Mouse (Mus musculus): ENCODE data around the gene Zic4. TPM values are rescaled to one million over a fixed set of nuclear protein-coding genes. Genes with fewer than 3 reads are reported as not detected.
A peak's percentile ranks its signal among the peaks of the same experiment; 100 is the strongest.

Gene Zic4
- polyA plus RNA-seq, 1 experiment: not detected

GRCm38 (mm10) chr9:91400482-91401093 is 38.4 kb downstream of the Zic4 start:
- Histone ChIP-seq H3K4me1 (ENCODE audit: control insufficient read depth, insufficient read depth, low read length) (no peaks in the 10 kb centered on the region), H3K27ac (ENCODE audit: insufficient read depth, low read depth, low read length) (no peak overlapping the region), H3K4me3 (ENCODE audit: insufficient read depth, low read depth, low read length) (no peak overlapping the region)
- 44% methylated on average over 8 of the region's 8 CpGs for WGBS
- TF ChIP-seq CTCF (IDR thresholded peaks at IDR 0.05; ENCODE audit: insufficient read depth, low read depth, low read length) (no peak), POLR2A (IDR thresholded peaks at IDR 0.05; ENCODE audit: insufficient read depth, low read depth, low read length) (no peak)

- TF ChIP-seq CTCF (IDR thresholded peaks at IDR 0.05; ENCODE audit: insufficient read depth, low read depth, low read length): no peak
- 30% methylated on average over 10 of the region's 10 CpGs for WGBS
- Histone ChIP-seq H3K27ac (ENCODE audit: insufficient read depth, low read depth, low read length) (no peak overlapping the region), H3K4me3 (ENCODE audit: insufficient read depth, low read depth, low read length) (no peak overlapping the region), H3K4me1 (ENCODE audit: control insufficient read depth, insufficient read depth, low read length) (no peaks in the 10 kb centered on the region)
Observed at GRCm38 (mm10) chr9:91401471-91401870, 39.3 kb downstream of the Zic4 start.

GRCm38 (mm10) chr9:91404229-91404628 is 42.0 kb downstream of the Zic4 start:
- TF ChIP-seq POLR2A (IDR thresholded peaks at IDR 0.05; ENCODE audit: insufficient read depth, low read depth, low read length) (no peak), CTCF (IDR thresholded peaks at IDR 0.05; ENCODE audit: insufficient read depth, low read depth, low read length) (no peak)
- Histone ChIP-seq H3K4me1 (ENCODE audit: control insufficient read depth, insufficient read depth, low read length) (no peaks in the 10 kb centered on the region), H3K27ac (ENCODE audit: insufficient read depth, low read depth, low read length) (no peak overlapping the region), H3K4me3 (ENCODE audit: insufficient read depth, low read depth, low read length) (no peak overlapping the region)
- WGBS: 22% methylated on average over 13 of the region's 13 CpGs

- TF ChIP-seq POLR2A (IDR thresholded peaks at IDR 0.05; ENCODE audit: insufficient read depth, low read depth, low read length) (no peak), CTCF (IDR thresholded peaks at IDR 0.05; ENCODE audit: insufficient read depth, low read depth, low read length) (no peak)
- 4% methylated on average over 27 of the region's 27 CpGs for WGBS
- no peaks in the 10 kb centered on the region for H3K4me1 ChIP-seq (ENCODE audit: control insufficient read depth, insufficient read depth, low read length)
- no peak overlapping the region for H3K27ac ChIP-seq (ENCODE audit: insufficient read depth, low read depth, low read length)
- H3K4me3 ChIP-seq (ENCODE audit: insufficient read depth, low read depth, low read length): no peak overlapping the region
Observed at GRCm38 (mm10) chr9:91404905-91405752, 42.9 kb downstream of the Zic4 start.

GRCm38 (mm10) chr9:91405753-91406178 is 43.6 kb downstream of the Zic4 start:
- Histone ChIP-seq H3K4me3 (ENCODE audit: insufficient read depth, low read depth, low read length) (peak overlapping the region; percentile 21), H3K4me1 (ENCODE audit: control insufficient read depth, insufficient read depth, low read length) (no peaks in the 10 kb centered on the region), H3K27ac (ENCODE audit: insufficient read depth, low read depth, low read length) (no peak overlapping the region)
- 3% methylated on average over 16 of the region's 16 CpGs for WGBS
- no peak for TF ChIP-seq POLR2A (IDR thresholded peaks at IDR 0.05; ENCODE audit: insufficient read depth, low read depth, low read length)
- no peak for TF ChIP-seq CTCF (IDR thresholded peaks at IDR 0.05; ENCODE audit: insufficient read depth, low read depth, low read length)

- no peak overlapping the region for H3K4me3 ChIP-seq (ENCODE audit: insufficient read depth, low read depth, low read length)
- WGBS: 19% methylated on average over 6 of the region's 6 CpGs
Observed at GRCm38 (mm10) chr9:91406258-91406763, 44.1 kb downstream of the Zic4 start.

GRCm38 (mm10) chr9:91409771-91410170 is 47.6 kb downstream of the Zic4 start:
- TF ChIP-seq POLR2A (IDR thresholded peaks at IDR 0.05; ENCODE audit: insufficient read depth, low read depth, low read length): no peak
- TF ChIP-seq CTCF (IDR thresholded peaks at IDR 0.05; ENCODE audit: insufficient read depth, low read depth, low read length): no peak
- Histone ChIP-seq H3K4me3 (ENCODE audit: insufficient read depth, low read depth, low read length) (no peak overlapping the region), H3K27ac (ENCODE audit: insufficient read depth, low read depth, low read length) (no peak overlapping the region), H3K4me1 (ENCODE audit: control insufficient read depth, insufficient read depth, low read length) (peaks cover 3% of the 10 kb centered on the region; the same call in 1 of the 2 replicates)
- WGBS: 22% methylated on average over 3 of the region's 3 CpGs

More at GRCm38 (mm10) chr9:91406258-91406763, 44.1 kb downstream of the Zic4 start:
- TF ChIP-seq POLR2A (IDR thresholded peaks at IDR 0.05; ENCODE audit: insufficient read depth, low read depth, low read length) (no peak), CTCF (IDR thresholded peaks at IDR 0.05; ENCODE audit: insufficient read depth, low read depth, low read length) (no peak)
- Histone ChIP-seq H3K4me1 (ENCODE audit: control insufficient read depth, insufficient read depth, low read length) (no peaks in the 10 kb centered on the region), H3K27ac (ENCODE audit: insufficient read depth, low read depth, low read length) (no peak overlapping the region)

- TF ChIP-seq CTCF (IDR thresholded peaks at IDR 0.05; ENCODE audit: insufficient read depth, low read depth, low read length): no peak
- TF ChIP-seq POLR2A (IDR thresholded peaks at IDR 0.05; ENCODE audit: insufficient read depth, low read depth, low read length): no peak
- 23% methylated on average over 12 of the region's 12 CpGs for WGBS
- Histone ChIP-seq H3K4me1 (ENCODE audit: control insufficient read depth, insufficient read depth, low read length) (peaks cover 3% of the 10 kb centered on the region; the same call in 1 of the 2 replicates), H3K27ac (ENCODE audit: insufficient read depth, low read depth, low read length) (no peak overlapping the region), H3K4me3 (ENCODE audit: insufficient read depth, low read depth, low read length) (no peak overlapping the region)
Observed at GRCm38 (mm10) chr9:91414007-91414661, 51.9 kb downstream of the Zic4 start.

Data from olfactory bulb, adult 2 months (tissue).